Comparison of ENCODE assay signal across 15 mouse cellular contexts in the genomic region with DNA sequence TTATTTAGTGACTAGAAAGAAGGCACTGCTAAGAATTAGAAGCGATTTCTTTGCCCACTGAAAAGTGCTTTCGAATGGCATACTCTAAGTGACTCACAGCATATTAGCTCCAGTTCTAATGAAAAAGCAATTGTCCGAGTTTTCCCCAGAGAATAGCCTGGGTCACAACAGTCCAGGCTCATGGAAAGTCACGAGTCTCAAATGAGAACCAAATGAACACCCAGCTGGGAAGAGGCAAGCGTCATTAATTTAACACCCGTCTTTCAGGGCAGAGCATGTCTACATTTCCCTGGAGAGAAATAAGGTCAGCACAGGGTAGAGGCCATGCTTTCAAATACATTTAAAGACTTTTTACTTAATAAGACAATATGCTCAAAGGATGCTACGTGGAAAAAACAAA.
A peak's percentile ranks its signal among the peaks of the same experiment; 100 is the strongest.
DNase-seq lines count a peak whose midpoint lies in the region; ATAC-seq and TF ChIP-seq lines count a peak whose summit lies in the region.
"Had no signal": no experiment of that assay in that cellular context is flagged by ENCODE, and none has a peak within 500 bp of the region (broad histone marks: within the 10 kb centered on the region; RNA-seq: fewer than 3 reads in every experiment).

No protein-coding gene starts in this region.

- H3K27me3 ChIP-seq in forebrain, embryonic 16.5 days (replicated peaks; ENCODE audit: control insufficient read depth, insufficient read depth, low read length), result no peaks in the 10 kb centered on the region
- H3K27me3 ChIP-seq in forebrain, postnatal 0 days (ENCODE audit: insufficient read depth, low read length), result no peaks in the 10 kb centered on the region
- no peaks in the 10 kb centered on the region for H3K27me3 ChIP-seq in embryonic facial prominence, embryonic 14.5 days (replicated peaks; ENCODE audit: control insufficient read depth, insufficient read depth, low read length)
- no peaks in the 10 kb centered on the region for H3K27me3 ChIP-seq in midbrain, embryonic 13.5 days
- H3K27me3 ChIP-seq: hindbrain, embryonic 15.5 days; liver, embryonic 13.5 days; megakaryocyte, embryonic 14.5 days had no signal

- DNase-seq in forebrain, postnatal 0 days, result no peak
- peak; percentile 75 for DNase-seq in Muller cell, postnatal 12 days (ENCODE audit: inconsistent ontology term)
- peak; percentile 44 for DNase-seq in embryonic facial prominence, embryonic 14.5 days (ENCODE audit: low spot score)
- DNase-seq in right cerebral cortex, postnatal 14 days, result no peak
- no peak for DNase-seq in cerebellum, adult 18-20 months
- DNase-seq: adrenal gland, adult 8-10 months; cerebellum, adult 11-12 months; gastrocnemius, postnatal 25 days; liver, embryonic 13.5 days had no signal

- H3K4me2 ChIP-seq in forebrain, embryonic 16.5 days (ENCODE audit: low read length), result no peak overlapping the region
- no peak overlapping the region for H3K4me2 ChIP-seq in forebrain, postnatal 0 days (ENCODE audit: low read depth)
- H3K4me2 ChIP-seq in embryonic facial prominence, embryonic 14.5 days (ENCODE audit: low read depth, low read length), result no peak overlapping the region
- no peak overlapping the region for H3K4me2 ChIP-seq in midbrain, embryonic 13.5 days (replicated peaks)
- H3K4me2 ChIP-seq: hindbrain, embryonic 15.5 days; liver, embryonic 13.5 days had no signal

- no peak overlapping the region for H3K27ac ChIP-seq in forebrain, embryonic 16.5 days (ENCODE audit: low read length)
- no peak overlapping the region for H3K27ac ChIP-seq in forebrain, postnatal 0 days (ENCODE audit: low read depth, low read length)
- no peak overlapping the region for H3K27ac ChIP-seq in embryonic facial prominence, embryonic 14.5 days (replicated peaks; ENCODE audit: low read depth, low read length)
- H3K27ac ChIP-seq in midbrain, embryonic 13.5 days, result 0 out of 2 replicates have a peak overlapping the region, but pooled peaks have one; percentile 30
- H3K27ac ChIP-seq: hindbrain, embryonic 15.5 days; left cerebral cortex, adult 2 months; liver, embryonic 13.5 days had no signal

- H3K9ac ChIP-seq in forebrain, embryonic 16.5 days (replicated peaks; ENCODE audit: low read depth, low read length), result no peak overlapping the region
- no peak overlapping the region for H3K9ac ChIP-seq in forebrain, postnatal 0 days
- H3K9ac ChIP-seq in embryonic facial prominence, embryonic 14.5 days (ENCODE audit: low read depth, low read length), result no peak overlapping the region
- H3K9ac ChIP-seq in midbrain, embryonic 13.5 days (replicated peaks), result no peak overlapping the region
- H3K9ac ChIP-seq: hindbrain, embryonic 15.5 days; liver, embryonic 13.5 days had no signal

- H3K4me3 ChIP-seq in forebrain, embryonic 16.5 days (replicated peaks; ENCODE audit: low read length), result no peak overlapping the region
- no peak overlapping the region for H3K4me3 ChIP-seq in forebrain, postnatal 0 days (ENCODE audit: low read depth, low read length)
- H3K4me3 ChIP-seq in embryonic facial prominence, embryonic 14.5 days (ENCODE audit: low read depth, low read length), result no peak overlapping the region
- no peak overlapping the region for H3K4me3 ChIP-seq in midbrain, embryonic 13.5 days (replicated peaks)
- H3K4me3 ChIP-seq: hindbrain, embryonic 15.5 days; left cerebral cortex, adult 2 months; liver, embryonic 13.5 days; megakaryocyte, embryonic 14.5 days had no signal

- TF ChIP-seq CTCF in forebrain, postnatal 0 days (IDR thresholded peaks at IDR 0.05; ENCODE audit: low read depth), result no peak

- peak; percentile 33; the same call in 1 of the 2 replicates for ATAC-seq in forebrain, embryonic 16.5 days
- no peak for ATAC-seq in forebrain, postnatal 0 days
- no peak for ATAC-seq in embryonic facial prominence, embryonic 14.5 days (ENCODE audit: low read depth)
- ATAC-seq in midbrain, embryonic 13.5 days, result peak; percentile 59
- no peak for ATAC-seq in megakaryocyte, adult 5-6 weeks (ENCODE audit: poor library complexity, severe bottlenecking)

- no peaks in the 10 kb centered on the region for H3K9me3 ChIP-seq in forebrain, embryonic 16.5 days (ENCODE audit: control insufficient read depth, low read length)
- H3K9me3 ChIP-seq in forebrain, postnatal 0 days (ENCODE audit: low read length), result no peaks in the 10 kb centered on the region
- H3K9me3 ChIP-seq in embryonic facial prominence, embryonic 14.5 days (ENCODE audit: control insufficient read depth, low read length), result no peaks in the 10 kb centered on the region
- H3K9me3 ChIP-seq in midbrain, embryonic 13.5 days, result no peaks in the 10 kb centered on the region
- H3K9me3 ChIP-seq: hindbrain, embryonic 15.5 days; liver, embryonic 13.5 days had no signal

- no peaks in the 10 kb centered on the region for H3K36me3 ChIP-seq in forebrain, embryonic 16.5 days (ENCODE audit: control insufficient read depth, insufficient read depth)
- H3K36me3 ChIP-seq in forebrain, postnatal 0 days (ENCODE audit: insufficient read depth), result no peaks in the 10 kb centered on the region
- no peaks in the 10 kb centered on the region for H3K36me3 ChIP-seq in embryonic facial prominence, embryonic 14.5 days (ENCODE audit: control insufficient read depth, insufficient read depth, low read length)
- H3K36me3 ChIP-seq in midbrain, embryonic 13.5 days, result no peaks in the 10 kb centered on the region
- H3K36me3 ChIP-seq: hindbrain, embryonic 15.5 days had no signal

- 32% methylated on average over 7 of the region's 7 CpGs for WGBS in forebrain, embryonic 16.5 days
- 24% methylated on average over 7 of the region's 7 CpGs for WGBS in forebrain, postnatal 0 days
- WGBS in embryonic facial prominence, embryonic 14.5 days, result 19% methylated on average over 7 of the region's 7 CpGs
- WGBS in midbrain, embryonic 13.5 days, result 33% methylated on average over 7 of the region's 7 CpGs

- no peaks in the 10 kb centered on the region for H3K4me1 ChIP-seq in forebrain, embryonic 16.5 days (replicated peaks; ENCODE audit: control insufficient read depth, insufficient read depth, low read length)
- no peaks in the 10 kb centered on the region for H3K4me1 ChIP-seq in forebrain, postnatal 0 days (ENCODE audit: insufficient read depth)
- H3K4me1 ChIP-seq in embryonic facial prominence, embryonic 14.5 days (ENCODE audit: control insufficient read depth, insufficient read depth, low read length), result no peaks in the 10 kb centered on the region
- H3K4me1 ChIP-seq in midbrain, embryonic 13.5 days (replicated peaks), result peaks cover 22% of the 10 kb centered on the region
- H3K4me1 ChIP-seq: liver, embryonic 13.5 days; megakaryocyte, embryonic 14.5 days had no signal

Comparison
In these comparisons a context has a peak if more than half of its experiments do, and no peak if none do; other contexts are left out.
1. ATAC-seq: peak in forebrain, embryonic 16.5 days (single experiment) and midbrain, embryonic 13.5 days (single experiment); none in forebrain, postnatal 0 days (single experiment), embryonic facial prominence, embryonic 14.5 days (single experiment) and megakaryocyte, adult 5-6 weeks (single experiment).
2. DNase-seq: peak in Muller cell, postnatal 12 days (single experiment) and embryonic facial prominence, embryonic 14.5 days (single experiment); none in forebrain, postnatal 0 days (single experiment), right cerebral cortex, postnatal 14 days (single experiment) and cerebellum, adult 18-20 months (0 of 2).